Mouse (Mus musculus) lung, postnatal 0 days (tissue): ENCODE results near the gene Mturn.

Experiments
- CTCF ChIP-seq: IDR thresholded peaks from 2 replicates; pipeline ENCODE4 v1.5.1; 2016; ENCODE audit warnings: antibody characterized with exemption, mild to moderate bottlenecking
- EP300 ChIP-seq: IDR thresholded peaks from 2 replicates; pipeline ENCODE4 v1.6.1; 2016; ENCODE audit warnings: antibody characterized with exemption, mild to moderate bottlenecking, control low read depth

- TF ChIP-seq CTCF (no peak), EP300 (no peak)
Observed at GRCm38 (mm10) chr6:54641953-54642352, 39.5 kb upstream of the Mturn start.
